ENCODE assay signal across 8 mouse cellular contexts in genomic region chr10:81575695-81576094, GRCm38 (mm10). TPM values are rescaled to one million over a fixed set of nuclear protein-coding genes. Genes with fewer than 3 reads are reported as not detected.
DNase-seq lines count a peak whose midpoint lies in the region; ATAC-seq and TF ChIP-seq lines count a peak whose summit lies in the region.

No protein-coding gene starts in this region.

- peak overlapping the region; percentile 63 for H3K9ac ChIP-seq in hindbrain, postnatal 0 days (replicated peaks; ENCODE audit: low read length)
- H3K9ac ChIP-seq in liver, embryonic 16.5 days (ENCODE audit: low read depth, low read length), result no peak overlapping the region; the same call in 1 of the 2 replicates

- H3K4me2 ChIP-seq in hindbrain, postnatal 0 days (ENCODE audit: low read depth, low read length), result peak overlapping the region; percentile 69
- peak overlapping the region; percentile 70 for H3K4me2 ChIP-seq in liver, embryonic 16.5 days (ENCODE audit: low read depth, low read length)

- H3K27ac ChIP-seq in embryonic facial prominence, embryonic 10.5 days (replicated peaks), result peak overlapping the region; percentile 82
- H3K27ac ChIP-seq in hindbrain, postnatal 0 days, result no peak overlapping the region
- no peak overlapping the region for H3K27ac ChIP-seq in liver, embryonic 16.5 days (ENCODE audit: low read length)

- H3K4me3 ChIP-seq in megakaryocyte, embryonic 14.5 days (replicated peaks), result peak overlapping the region; percentile 90
- H3K4me3 ChIP-seq in embryonic facial prominence, embryonic 10.5 days, result peak overlapping the region; percentile 64
- H3K4me3 ChIP-seq in hindbrain, postnatal 0 days (ENCODE audit: low read length), result peak overlapping the region; percentile 50
- peak overlapping the region; percentile 58 for H3K4me3 ChIP-seq in liver, embryonic 16.5 days (ENCODE audit: low read depth, low read length)

- WGBS in embryonic facial prominence, embryonic 10.5 days, result 2% methylated on average over 6 of the region's 6 CpGs
- WGBS in hindbrain, postnatal 0 days, result under 1% methylated on average over 6 of the region's 6 CpGs
- WGBS in liver, embryonic 16.5 days (ENCODE audit: insufficient replicate concordance), result 10% methylated on average over 6 of the region's 6 CpGs

- no peak for ATAC-seq in megakaryocyte, adult 5-6 weeks (ENCODE audit: poor library complexity, severe bottlenecking)
- no peak for ATAC-seq in hindbrain, postnatal 0 days
- no peak for ATAC-seq in liver, embryonic 16.5 days (ENCODE audit: low read depth)

- peaks cover 83% of the 10 kb centered on the region for H3K4me1 ChIP-seq in megakaryocyte, embryonic 14.5 days
- peaks cover 65% of the 10 kb centered on the region for H3K4me1 ChIP-seq in embryonic facial prominence, embryonic 10.5 days
- H3K4me1 ChIP-seq in hindbrain, postnatal 0 days (ENCODE audit: insufficient read depth, low read length), result peaks cover 30% of the 10 kb centered on the region
- H3K4me1 ChIP-seq in liver, embryonic 16.5 days (ENCODE audit: control insufficient read depth, low read depth, low read length), result peaks cover 38% of the 10 kb centered on the region

- DNase-seq in embryonic facial prominence, embryonic 10.5 days (ENCODE audit: low spot score), result peak; percentile 34
- DNase-seq in hindbrain, postnatal 0 days (ENCODE audit: low spot score), result no peak
- DNase-seq in thymus, postnatal 36 days, result peak; percentile 56 to 64
- no peak for DNase-seq in layer of hippocampus, postnatal 10 days (ENCODE audit: low spot score in 2 of 2)
- DNase-seq in left cerebral cortex, adult 9 months (ENCODE audit: low spot score in 2 of 2), result no peak

- H3K36me3 ChIP-seq in megakaryocyte, embryonic 14.5 days (replicated peaks; ENCODE audit: low read length), result peaks cover 9% of the 10 kb centered on the region
- H3K36me3 ChIP-seq in embryonic facial prominence, embryonic 10.5 days (replicated peaks), result no peaks in the 10 kb centered on the region
- no peaks in the 10 kb centered on the region for H3K36me3 ChIP-seq in hindbrain, postnatal 0 days (ENCODE audit: insufficient read depth, low read length)
- H3K36me3 ChIP-seq in liver, embryonic 16.5 days (ENCODE audit: control insufficient read depth, insufficient read depth), result no peaks in the 10 kb centered on the region

- TF ChIP-seq CTCF in hindbrain, postnatal 0 days (IDR thresholded peaks at IDR 0.05; ENCODE audit: low read depth), result no peak

- peaks cover 13% of the 10 kb centered on the region; the same call in 1 of the 2 replicates for H3K9me3 ChIP-seq in megakaryocyte, embryonic 14.5 days
- no peaks in the 10 kb centered on the region for H3K9me3 ChIP-seq in embryonic facial prominence, embryonic 10.5 days
- no peaks in the 10 kb centered on the region for H3K9me3 ChIP-seq in hindbrain, postnatal 0 days (ENCODE audit: low read length)
- H3K9me3 ChIP-seq in liver, embryonic 16.5 days (replicated peaks; ENCODE audit: control insufficient read depth, low read length), result no peaks in the 10 kb centered on the region

- peaks cover 70% of the 10 kb centered on the region for H3K27me3 ChIP-seq in megakaryocyte, embryonic 14.5 days (replicated peaks)
- peaks cover 89% of the 10 kb centered on the region for H3K27me3 ChIP-seq in embryonic facial prominence, embryonic 10.5 days (replicated peaks; ENCODE audit: low read depth, poor library complexity, severe bottlenecking)
- H3K27me3 ChIP-seq in hindbrain, postnatal 0 days (ENCODE audit: insufficient read depth, low read length), result peaks cover 14% of the 10 kb centered on the region; the same call in 1 of the 2 replicates
- peaks cover 38% of the 10 kb centered on the region for H3K27me3 ChIP-seq in liver, embryonic 16.5 days (ENCODE audit: control insufficient read depth, insufficient read depth, low read depth, low read length)

RNA-seq across cellular contexts. Expression of gene Tle2, which starts 1.3 kb away (rescaled TPM):
- 18.9 and 34.3 TPM in 2 replicates for polyA plus RNA-seq in megakaryocyte, embryonic 14.5 days (2012; ENCODE audit: insufficient read depth, low replicate concordance)
- 1.1 and 3.3 TPM in 2 replicates for total RNA-seq in megakaryocyte, adult 5-6 weeks (2015)
- 0.51 and 1.8 TPM in 2 replicates for total RNA-seq in megakaryocyte, adult 5-6 weeks (2017)
- polyA plus RNA-seq in embryonic facial prominence, embryonic 10.5 days (2016; fragmentation: Nextera tagmentation; extraction: Ambion mirVana), result 14.0 and 17.1 TPM in 2 replicates
- 28.8 and 41.8 TPM in 2 replicates for total RNA-seq in hindbrain, postnatal 0 days (2014; rRNA removed)
- 43.7 and 45.5 TPM in 2 replicates for polyA plus RNA-seq in hindbrain, postnatal 0 days (2015; fragmentation: Nextera tagmentation; extraction: Ambion mirVana)
- polyA plus RNA-seq in liver, embryonic 16.5 days (2015; fragmentation: Nextera tagmentation; extraction: Ambion mirVana), result 1.8 and 2.7 TPM in 2 replicates
- total RNA-seq in layer of hippocampus, postnatal 10 days (2021), result 10 to 100 TPM; 25.6 to 26.6 TPM

RNA-seq across cellular contexts. Expression of gene Aes, which starts 16.4 kb away (rescaled TPM):
- polyA plus RNA-seq in megakaryocyte, embryonic 14.5 days (2012; ENCODE audit: insufficient read depth, low replicate concordance), result 2,412 and 5,687 TPM in 2 replicates
- 345 and 384 TPM in 2 replicates for total RNA-seq in megakaryocyte, adult 5-6 weeks (2015)
- total RNA-seq in megakaryocyte, adult 5-6 weeks (2017), result 238 and 282 TPM in 2 replicates
- polyA plus RNA-seq in embryonic facial prominence, embryonic 10.5 days (2016; fragmentation: Nextera tagmentation; extraction: Ambion mirVana), result 266 and 347 TPM in 2 replicates
- total RNA-seq in hindbrain, postnatal 0 days (2014; rRNA removed), result 611 and 635 TPM in 2 replicates
- polyA plus RNA-seq in hindbrain, postnatal 0 days (2015; fragmentation: Nextera tagmentation; extraction: Ambion mirVana), result 803 and 834 TPM in 2 replicates
- polyA plus RNA-seq in liver, embryonic 16.5 days (2015; fragmentation: Nextera tagmentation; extraction: Ambion mirVana), result 131 and 141 TPM in 2 replicates
- 100 to 1,000 TPM; 582 to 612 TPM for total RNA-seq in layer of hippocampus, postnatal 10 days (2021)

RNA-seq across cellular contexts. Expression of gene Tle6, which starts 25.2 kb away (rescaled TPM):
- 69.5 and 166 TPM in 2 replicates for polyA plus RNA-seq in megakaryocyte, embryonic 14.5 days (2012; ENCODE audit: insufficient read depth, low replicate concordance)
- 1.9 and 8.9 TPM in 2 replicates for total RNA-seq in megakaryocyte, adult 5-6 weeks (2015)
- total RNA-seq in megakaryocyte, adult 5-6 weeks (2017), result 6.5 and 11.4 TPM in 2 replicates
- 7.1 and 8.2 TPM in 2 replicates for polyA plus RNA-seq in embryonic facial prominence, embryonic 10.5 days (2016; fragmentation: Nextera tagmentation; extraction: Ambion mirVana)
- 5.3 and 5.4 TPM in 2 replicates for total RNA-seq in hindbrain, postnatal 0 days (2014; rRNA removed)
- 6.2 and 6.6 TPM in 2 replicates for polyA plus RNA-seq in hindbrain, postnatal 0 days (2015; fragmentation: Nextera tagmentation; extraction: Ambion mirVana)
- polyA plus RNA-seq in liver, embryonic 16.5 days (2015; fragmentation: Nextera tagmentation; extraction: Ambion mirVana), result 3.5 and 4.5 TPM in 2 replicates
- 1 to 10 TPM; 1.7 to 2.4 TPM for total RNA-seq in layer of hippocampus, postnatal 10 days (2021)

RNA-seq across cellular contexts. Expression of gene BC025920, which starts 30.4 kb away (rescaled TPM):
- not detected in 2 replicates for polyA plus RNA-seq in megakaryocyte, embryonic 14.5 days (2012; ENCODE audit: insufficient read depth, low replicate concordance)
- 1.7 and 2.0 TPM in 2 replicates for total RNA-seq in megakaryocyte, adult 5-6 weeks (2015)
- 2.3 and 2.4 TPM in 2 replicates for total RNA-seq in megakaryocyte, adult 5-6 weeks (2017)
- polyA plus RNA-seq in embryonic facial prominence, embryonic 10.5 days (2016; fragmentation: Nextera tagmentation; extraction: Ambion mirVana), result 1.5 and 2.1 TPM in 2 replicates
- 4.2 and 4.3 TPM in 2 replicates for total RNA-seq in hindbrain, postnatal 0 days (2014; rRNA removed)
- 0.97 and 1.3 TPM in 2 replicates for polyA plus RNA-seq in hindbrain, postnatal 0 days (2015; fragmentation: Nextera tagmentation; extraction: Ambion mirVana)
- polyA plus RNA-seq in liver, embryonic 16.5 days (2015; fragmentation: Nextera tagmentation; extraction: Ambion mirVana), result 0.35 and 0.36 TPM in 2 replicates
- 1 to 10 TPM; 2.0 TPM for total RNA-seq in layer of hippocampus, postnatal 10 days (2021)

RNA-seq across cellular contexts. Expression of gene Gna11, which starts 30.7 kb away (rescaled TPM):
- polyA plus RNA-seq in megakaryocyte, embryonic 14.5 days (2012; ENCODE audit: insufficient read depth, low replicate concordance), result 7.3 and 10.2 TPM in 2 replicates
- total RNA-seq in megakaryocyte, adult 5-6 weeks (2015), result 4.9 and 7.8 TPM in 2 replicates
- total RNA-seq in megakaryocyte, adult 5-6 weeks (2017), result 7.1 and 8.1 TPM in 2 replicates
- polyA plus RNA-seq in embryonic facial prominence, embryonic 10.5 days (2016; fragmentation: Nextera tagmentation; extraction: Ambion mirVana), result 79.0 and 80.4 TPM in 2 replicates
- 121 and 139 TPM in 2 replicates for total RNA-seq in hindbrain, postnatal 0 days (2014; rRNA removed)
- 95.6 and 105 TPM in 2 replicates for polyA plus RNA-seq in hindbrain, postnatal 0 days (2015; fragmentation: Nextera tagmentation; extraction: Ambion mirVana)
- 20.0 and 24.3 TPM in 2 replicates for polyA plus RNA-seq in liver, embryonic 16.5 days (2015; fragmentation: Nextera tagmentation; extraction: Ambion mirVana)
- 100 to 1,000 TPM; 124 to 125 TPM for total RNA-seq in layer of hippocampus, postnatal 10 days (2021)

Comparison
In these comparisons a context has a peak if more than half of its experiments do, and no peak if none do; other contexts are left out.
1. DNase-seq: peak in embryonic facial prominence, embryonic 10.5 days (single experiment) and thymus, postnatal 36 days (2 of 2); none in hindbrain, postnatal 0 days (single experiment), layer of hippocampus, postnatal 10 days (0 of 2) and left cerebral cortex, adult 9 months (0 of 2).
2. Peak in every context shown above with its lines, with median percentiles within 50 percentile points of each other: H3K4me3 ChIP-seq.